Mouse (Mus musculus) ES-Bruce4 (cell line): ENCODE results near the gene Ica1.

Source experiments
- CTCF ChIP-seq: IDR thresholded peaks from one replicate; pipeline ENCODE4 v1.8.1; 2011; ENCODE audit warnings: low read depth, low read length
- EP300 ChIP-seq: IDR thresholded peaks from 2 replicates; pipeline ENCODE4 v1.6.1; 2011; ENCODE audit warnings: low read depth, low read length; ENCODE audit not compliant: insufficient read depth
- POLR2A ChIP-seq: IDR thresholded peaks from one replicate; pipeline ENCODE4 v1.8.1; 2011; ENCODE audit warnings: low read length; ENCODE audit not compliant: insufficient read depth

- no peak for TF ChIP-seq EP300
- TF ChIP-seq POLR2A: no peak
- TF ChIP-seq CTCF: no peak
These were observed 23.8 kb downstream of the Ica1 start for GRCm38 (mm10) chr6:8754486-8754885.
